Mouse (Mus musculus) olfactory bulb, adult 2 months (tissue): ENCODE results near the gene Aox3. TPM values are rescaled to one million over a fixed set of nuclear protein-coding genes. Genes with fewer than 3 reads are reported as not detected.

ENCODE experiments used
- H3K27ac ChIP-seq: fragments of 200-500 bp; 2 replicates; pipeline ENCODE4 v1.5.1; 2012; ENCODE audit warnings: low read depth, low read length; ENCODE audit not compliant: insufficient read depth
- H3K4me1 ChIP-seq: fragments of 200-500 bp; 2 replicates; pipeline ENCODE4 v1.6.1; 2012; ENCODE audit warnings: low read length; ENCODE audit not compliant: control insufficient read depth, insufficient read depth
- H3K4me3 ChIP-seq: fragments of 200-500 bp; 2 replicates; pipeline ENCODE4 v1.5.1; 2012; ENCODE audit warnings: mild to moderate bottlenecking, low read depth, low read length, moderate library complexity; ENCODE audit not compliant: insufficient read depth
- CTCF ChIP-seq: fragments of 200-500 bp; IDR thresholded peaks from 2 replicates; pipeline ENCODE4 v1.5.1; 2012; ENCODE audit warnings: low read depth, mild to moderate bottlenecking, low read length, moderate library complexity; ENCODE audit not compliant: insufficient read depth
- POLR2A ChIP-seq: fragments of 200-500 bp; IDR thresholded peaks from 2 replicates; pipeline ENCODE4 v1.6.1; 2012; ENCODE audit warnings: mild to moderate bottlenecking, low read depth, low read length, moderate library complexity; ENCODE audit not compliant: insufficient read depth
- WGBS: fragments of 180-500 bp; shearing (Covaris S2); methylation state at CpG from one replicate; pipeline ENCODE4 v1.1.7; 2018; 5-methylcytosine and 5-hydroxymethylcytosine counted together
- polyA plus RNA-seq: library from polyadenylated mRNA; stranded (reverse); fragments of >200 nt; gene quantifications from 2 replicates; pipeline ENCODE4 v1.2.4, GENCODE M21; 2012; ENCODE audit warnings: low replicate concordance; ENCODE audit not compliant: missing spikeins, insufficient read depth, insufficient read length

The Aox3 gene
- polyA plus RNA-seq, 1 experiment = not detected

- Histone ChIP-seq H3K27ac (no peak overlapping the region), H3K4me1 (no peaks in the 10 kb centered on the region), H3K4me3 (no peak overlapping the region)
- 68% methylated on average over 5 of the region's 5 CpGs for WGBS
- TF ChIP-seq POLR2A (no peak), CTCF (no peak)
Observed at GRCm38 (mm10) chr1:58230542-58230941, 117.6 kb downstream of the Aox3 start.

DNA sequence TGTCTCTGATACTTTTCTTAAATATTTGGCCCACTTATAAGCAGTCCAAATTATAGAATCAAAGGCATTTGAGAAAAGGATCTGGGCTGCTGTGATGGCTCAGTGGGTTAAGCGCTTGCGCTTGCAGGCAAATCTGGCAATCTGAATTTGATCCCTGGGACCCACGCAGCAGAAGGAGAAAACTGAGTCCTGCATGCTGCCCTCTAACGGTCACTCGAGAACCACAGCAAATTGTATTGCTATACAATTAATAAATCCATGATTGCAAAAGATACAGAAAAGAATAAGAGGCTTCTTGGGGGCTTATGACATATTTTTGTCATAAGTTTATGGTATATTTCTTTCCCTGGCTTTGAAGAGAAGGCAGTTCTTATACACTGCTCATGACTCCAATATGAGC lies 122.5 kb downstream of the Aox3 start:
- no peak overlapping the region for H3K4me3 ChIP-seq
- no peak overlapping the region for H3K27ac ChIP-seq
- H3K4me1 ChIP-seq = no peaks in the 10 kb centered on the region
- 54% methylated on average over 5 of the region's 5 CpGs for WGBS
- no peak for TF ChIP-seq POLR2A
- no peak for TF ChIP-seq CTCF

DNA sequence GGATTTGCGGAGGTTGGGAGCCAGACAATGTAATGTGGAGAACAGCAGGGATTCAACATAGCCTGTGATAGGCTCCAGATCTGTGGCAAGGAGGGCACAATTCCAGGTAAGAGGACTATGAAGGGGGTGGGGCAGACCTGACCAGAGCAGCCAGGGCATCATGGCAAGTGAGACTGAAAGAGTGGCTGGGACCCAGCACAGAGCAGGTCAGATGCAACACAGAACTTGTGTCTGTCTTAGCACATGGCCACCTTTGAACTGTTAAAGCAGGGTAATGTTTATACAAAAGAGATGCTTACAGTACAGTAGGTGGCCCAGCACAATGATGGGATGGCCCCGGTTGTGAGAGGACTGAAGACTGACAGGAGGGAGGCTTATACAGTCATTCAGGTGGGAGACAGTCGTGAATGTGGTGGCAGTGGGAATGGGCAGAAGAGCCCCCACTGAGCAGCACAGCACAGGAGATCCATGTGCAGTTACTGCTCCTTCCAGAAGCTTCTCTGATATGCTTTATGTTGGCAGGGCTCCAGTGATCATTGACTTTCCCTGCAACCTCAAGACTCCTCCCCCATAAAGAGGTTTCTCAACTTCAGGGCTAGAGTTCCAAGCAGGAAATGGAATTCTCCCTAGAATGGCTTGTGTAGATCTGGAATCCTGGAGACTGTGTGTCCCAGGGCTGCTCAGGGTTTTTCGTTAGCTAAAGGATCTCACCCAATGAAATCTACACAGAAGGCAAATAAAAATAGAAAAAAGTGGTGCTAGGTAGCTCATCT lies 124.8 kb downstream of the Aox3 start:
- H3K4me3 ChIP-seq = no peak overlapping the region
- TF ChIP-seq POLR2A (no peak), CTCF (no peak)
- H3K4me1 ChIP-seq = no peaks in the 10 kb centered on the region
- H3K27ac ChIP-seq = no peak overlapping the region
- WGBS = 80% methylated on average over 4 of the region's 4 CpGs

DNA sequence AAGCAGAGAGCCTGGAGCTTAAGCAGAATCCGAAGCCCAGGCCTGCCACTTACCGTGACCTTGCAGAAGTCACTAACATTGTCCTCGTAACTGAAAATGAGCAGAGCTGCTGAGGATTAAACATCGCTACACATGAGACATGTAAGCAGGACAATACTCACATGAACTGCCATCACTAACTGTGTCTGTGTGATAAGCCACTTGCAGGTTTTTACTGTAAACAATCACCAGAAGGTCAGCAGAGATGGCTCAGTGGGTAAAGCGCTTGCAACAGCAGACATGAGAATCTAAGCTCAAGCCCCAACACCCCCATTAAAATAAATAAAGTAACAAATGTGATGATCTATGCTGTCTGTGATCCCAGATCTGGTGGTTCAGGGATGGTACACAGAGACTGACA lies 125.5 kb downstream of the Aox3 start:
- H3K4me1 ChIP-seq = no peaks in the 10 kb centered on the region
- H3K4me3 ChIP-seq = no peak overlapping the region
- 96% methylated on average over 5 of the region's 5 CpGs for WGBS
- H3K27ac ChIP-seq = no peak overlapping the region
- TF ChIP-seq CTCF = no peak

- no peak overlapping the region for H3K27ac ChIP-seq
- WGBS = 94% methylated on average over 9 of the region's 9 CpGs
- no peak overlapping the region for H3K4me3 ChIP-seq
- no peaks in the 10 kb centered on the region for H3K4me1 ChIP-seq
- TF ChIP-seq POLR2A (no peak), CTCF (no peak)
Observed at GRCm38 (mm10) chr1:58238961-58239360, 126.0 kb downstream of the Aox3 start.

DNA sequence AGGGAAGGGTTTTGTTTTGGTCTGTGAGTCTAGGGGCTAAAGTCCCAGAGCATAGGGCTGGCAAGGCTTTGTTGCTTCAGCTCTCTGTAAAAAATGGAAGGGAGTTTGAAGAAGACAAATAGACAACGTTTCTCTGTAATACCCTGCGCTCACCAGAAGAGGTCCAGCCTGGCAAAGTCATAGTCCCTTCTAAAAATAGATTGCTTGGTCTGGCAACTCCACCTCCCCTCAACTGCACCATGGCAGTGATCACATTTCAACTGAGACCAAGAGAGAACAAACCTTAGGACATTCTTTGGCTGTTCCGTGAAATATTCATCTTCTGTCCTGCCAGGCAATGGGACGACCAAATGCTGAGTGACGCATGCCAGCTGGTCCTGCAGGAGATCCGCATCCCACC lies 127.4 kb downstream of the Aox3 start:
- WGBS = 72% methylated on average over 6 of the region's 6 CpGs

GRCm38 (mm10) chr1:58244487-58244886 lies 131.6 kb downstream of the Aox3 start:
- H3K4me3 ChIP-seq = no peak overlapping the region
- WGBS = 79% methylated on average over 3 of the region's 3 CpGs
- TF ChIP-seq POLR2A (no peak), CTCF (no peak)
- H3K27ac ChIP-seq = no peak overlapping the region
- no peaks in the 10 kb centered on the region for H3K4me1 ChIP-seq

More for the DNA sequence above, 127.4 kb downstream of the Aox3 start:
- Histone ChIP-seq H3K4me1 (no peaks in the 10 kb centered on the region), H3K27ac (no peak overlapping the region), H3K4me3 (no peak overlapping the region)
- no peak for TF ChIP-seq CTCF
- TF ChIP-seq POLR2A = no peak

DNA sequence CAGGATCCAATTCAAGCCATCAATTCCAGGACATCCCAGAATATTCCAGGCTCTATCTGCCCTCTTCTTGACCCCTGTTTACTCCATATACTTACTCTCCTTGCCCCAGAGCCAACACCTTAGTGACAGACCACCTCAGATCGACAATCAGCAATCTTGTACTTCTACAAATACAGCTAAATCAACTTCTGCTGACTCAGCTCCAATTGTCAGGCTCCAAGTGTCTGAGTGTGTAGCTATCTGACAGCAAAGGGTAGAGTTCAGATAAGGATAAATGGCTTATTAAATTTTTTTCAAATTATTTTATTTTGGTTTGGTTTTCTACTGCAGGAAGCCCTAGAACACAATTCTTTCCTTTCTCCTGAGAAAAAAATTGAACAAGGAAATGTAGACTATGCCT lies 135.6 kb downstream of the Aox3 start:
- Histone ChIP-seq H3K4me1 (no peaks in the 10 kb centered on the region), H3K27ac (no peak overlapping the region), H3K4me3 (no peak overlapping the region)
- TF ChIP-seq CTCF = no peak
- 76% methylated on average over 1 of the region's 1 CpGs for WGBS

Other genes with a start within 250 kb of the Aox3 start
- not detected in 2 replicates for gene Sgo2a, start 117.2 kb upstream of the Aox3 start, polyA plus RNA-seq
- not detected in 2 replicates for gene Kctd18, start 94.2 kb upstream of the Aox3 start, polyA plus RNA-seq
- not detected in 2 replicates for gene Aox1, start 83.2 kb upstream of the Aox3 start, polyA plus RNA-seq
- gene Aox4, start 97.3 kb downstream of the Aox3 start, polyA plus RNA-seq = not detected in 2 replicates
- gene Aox2, start 165.2 kb downstream of the Aox3 start, polyA plus RNA-seq = not detected in 2 replicates